Mouse (Mus musculus) stomach, embryonic 14.5 days (tissue): ENCODE measurements around the gene Dcst1. TPM values are rescaled to one million over a fixed set of nuclear protein-coding genes. Genes with fewer than 3 reads are reported as not detected.

Experiments used
- ATAC-seq: fragments of 200-750 bp; cut with Nextera tagmentation; 2 replicates; pipeline ENCODE4 v1.8.0; 2017; ENCODE audit warnings: low read depth, moderate TSS enrichment; ENCODE audit not compliant: insufficient number of reproducible peaks, insufficient read depth, low FRiP score
- H3K27ac ChIP-seq: fragments of 300-500 bp; sonication (generic); 2 replicates; pipeline ENCODE4 v1.5.1; 2014; ENCODE audit warnings: mild to moderate bottlenecking, low read length, moderate library complexity, mixed read lengths
- H3K27me3 ChIP-seq: fragments of 300-500 bp; sonication (generic); 2 replicates; pipeline ENCODE4 v1.6.1; 2014; ENCODE audit warnings: low read length, control low read depth, mixed read lengths; ENCODE audit not compliant: control insufficient read depth, insufficient read depth
- H3K36me3 ChIP-seq: fragments of 300-500 bp; sonication (generic); 2 replicates; pipeline ENCODE4 v1.6.1; 2014; ENCODE audit warnings: mild to moderate bottlenecking, control low read depth, low read length, moderate library complexity, mixed read lengths; ENCODE audit not compliant: control insufficient read depth, insufficient read depth
- H3K4me1 ChIP-seq: fragments of 300-500 bp; sonication (generic); 2 replicates; pipeline ENCODE4 v1.6.1; 2014; ENCODE audit warnings: low read length, control low read depth, mixed read lengths; ENCODE audit not compliant: control insufficient read depth, insufficient read depth
- H3K4me2 ChIP-seq: fragments of 300-500 bp; sonication (generic); replicated peaks from 2 replicates; pipeline ENCODE4 v1.6.1; 2014; ENCODE audit warnings: low read depth, low read length, control low read depth
- H3K4me3 ChIP-seq: fragments of 300-500 bp; sonication (generic); 2 replicates; pipeline ENCODE4 v1.5.1; 2014; ENCODE audit warnings: low read depth, low read length, control low read depth
- H3K9ac ChIP-seq: fragments of 300-500 bp; sonication (generic); replicated peaks from 2 replicates; pipeline ENCODE4 v1.6.1; 2014; ENCODE audit warnings: low read depth, mild to moderate bottlenecking, control low read depth, low read length, moderate library complexity, mixed read lengths
- H3K9me3 ChIP-seq: fragments of 300-500 bp; sonication (generic); 2 replicates; pipeline ENCODE4 v1.6.1; 2016; ENCODE audit warnings: low read depth, low read length, control low read depth; ENCODE audit not compliant: control insufficient read depth
- WGBS: fragments of 180-500 bp; shearing (Covaris S2); extraction: QIAGEN DNeasy Blood & Tissue Kit; methylation state at CpG from one replicate; pipeline ENCODE4 v1.1.7; 2014; 5-methylcytosine and 5-hydroxymethylcytosine counted together
- polyA plus RNA-seq: library from polyadenylated mRNA; unstranded; fragments of >200 nt; fragmentation: Nextera tagmentation; extraction: Ambion mirVana; gene quantifications from 2 replicates; pipeline ENCODE4 v1.2.1, GENCODE M21; 2014

Gene Dcst1
- polyA plus RNA-seq, 1 experiment from 2014 or later, result 0.55 TPM

DNA sequence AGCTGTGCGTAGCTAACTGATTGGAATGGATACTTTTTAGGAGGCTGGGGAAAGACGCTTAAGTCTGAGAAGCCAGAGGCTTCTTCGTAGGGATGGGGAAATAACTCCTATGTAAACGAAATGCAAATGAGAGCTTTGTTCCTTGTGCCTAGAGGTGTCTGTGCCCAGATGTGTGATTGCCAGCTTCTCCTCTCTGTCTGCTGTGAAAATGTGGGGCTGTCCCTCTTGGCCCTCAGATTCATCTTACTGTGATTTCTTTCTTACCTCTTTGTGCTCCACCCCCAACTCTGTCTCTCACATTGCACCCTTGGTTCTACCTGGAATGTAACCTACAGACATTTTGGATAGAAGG is 31.6 kb upstream of the Dcst1 start:
- no peak overlapping the region for H3K27ac ChIP-seq
- no peaks in the 10 kb centered on the region for H3K36me3 ChIP-seq
- H3K9me3 ChIP-seq, result no peaks in the 10 kb centered on the region
- peak overlapping the region; percentile 97 for H3K4me2 ChIP-seq
- WGBS, result 0% methylated on average over 4 of the region's 4 CpGs
- H3K4me3 ChIP-seq, result peak overlapping the region; percentile 65
- peaks cover 17% of the 10 kb centered on the region for H3K4me1 ChIP-seq
- no peaks in the 10 kb centered on the region for H3K27me3 ChIP-seq
- no peak for ATAC-seq
- peak overlapping the region; percentile 53; the same call in 1 of the 2 replicates for H3K9ac ChIP-seq

DNA sequence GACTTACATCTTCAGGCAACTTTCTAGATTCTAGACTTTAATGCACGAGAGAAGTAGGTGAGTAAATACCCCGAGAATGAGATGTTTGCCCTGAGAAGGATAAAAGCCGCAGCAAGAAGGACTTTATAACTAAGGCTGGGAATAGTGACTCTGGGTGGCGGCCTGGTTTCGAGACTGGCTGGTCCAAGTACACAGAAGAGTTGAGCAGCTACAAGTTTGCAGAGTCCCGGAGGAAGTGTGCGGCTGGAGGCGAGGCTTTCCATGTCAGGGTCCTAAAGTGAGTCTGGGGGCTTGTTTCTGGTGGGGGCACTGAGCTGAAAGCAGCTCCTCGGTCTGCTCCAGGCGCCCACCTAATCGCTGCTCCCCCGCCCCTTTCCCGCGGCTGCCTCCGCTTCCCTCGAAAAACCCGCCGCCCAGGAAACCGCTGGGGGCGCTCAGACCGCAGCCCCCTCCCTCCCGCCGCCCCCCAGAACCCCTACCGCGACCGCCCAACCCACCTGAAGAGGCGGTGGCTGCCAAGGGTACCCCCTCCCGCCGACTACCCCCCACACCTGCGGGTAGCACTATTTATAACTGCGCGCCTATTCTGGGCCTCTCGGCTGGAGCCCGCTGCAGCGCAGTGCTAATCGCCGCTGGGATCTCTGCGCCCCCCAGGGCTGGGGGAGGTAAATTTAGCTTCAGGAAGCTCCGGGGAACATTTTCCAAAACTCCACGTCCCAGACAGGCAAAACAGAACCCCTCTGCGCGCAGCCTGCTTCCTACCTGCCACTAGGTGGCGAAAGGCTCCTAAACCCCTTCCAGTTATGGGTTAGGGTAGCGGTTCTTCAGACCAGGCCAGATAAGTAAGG is 31.0 kb upstream of the Dcst1 start:
- ATAC-seq, result no peak
- WGBS, result under 1% methylated on average over 43 of the region's 44 CpGs
- Histone ChIP-seq H3K9ac (peak overlapping the region; percentile 53; the same call in 1 of the 2 replicates), H3K4me3 (peak overlapping the region; percentile 65), H3K4me1 (peaks cover 22% of the 10 kb centered on the region), H3K27me3 (no peaks in the 10 kb centered on the region), H3K9me3 (no peaks in the 10 kb centered on the region), H3K27ac (peak overlapping the region; percentile 30; the same call in 1 of the 2 replicates), H3K4me2 (peak overlapping the region; percentile 97), H3K36me3 (no peaks in the 10 kb centered on the region)

DNA sequence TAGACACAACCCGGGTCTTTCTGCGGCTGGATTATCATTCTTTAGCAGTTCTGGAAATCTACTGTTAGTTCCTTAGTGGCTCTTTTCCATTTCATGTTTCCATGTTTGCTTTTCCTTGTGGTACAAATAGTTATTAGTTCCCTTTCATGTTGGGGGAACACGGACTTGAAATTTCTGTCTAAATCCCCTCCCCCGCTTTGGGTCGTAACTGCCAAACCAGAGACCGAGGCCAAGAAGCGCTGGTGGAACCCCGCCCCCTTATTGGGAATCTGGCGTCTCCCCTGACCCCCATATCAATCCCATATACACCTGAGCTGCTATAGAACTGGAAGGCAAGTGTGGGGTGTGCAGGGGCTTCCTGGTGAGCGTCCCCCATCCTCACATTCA is 30.4 kb upstream of the Dcst1 start:
- 3% methylated on average over 10 of the region's 10 CpGs for WGBS
- H3K4me1 ChIP-seq, result peaks cover 28% of the 10 kb centered on the region

DNA sequence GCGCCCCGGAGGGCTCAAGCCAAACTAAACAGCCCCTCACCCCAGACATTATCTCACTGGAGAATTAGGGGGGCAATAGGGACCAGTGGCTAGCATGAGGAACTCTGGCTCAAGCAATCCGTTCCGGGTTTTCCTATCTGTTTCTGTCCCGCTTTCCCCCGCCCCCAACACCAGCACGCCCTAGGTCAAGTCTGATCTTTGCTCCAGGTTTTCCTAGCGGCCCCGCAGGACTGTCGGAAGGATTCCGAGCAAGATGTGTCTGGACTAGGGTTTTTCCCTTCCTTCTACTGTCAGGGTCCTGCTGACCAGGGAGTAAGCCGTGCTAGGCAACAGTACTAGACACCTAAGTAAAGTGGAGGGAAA is 29.8 kb upstream of the Dcst1 start:
- ATAC-seq, result peak; percentile 6
- H3K9ac ChIP-seq, result peak overlapping the region; percentile 22; the same call in 1 of the 2 replicates
- H3K4me3 ChIP-seq, result peak overlapping the region; percentile 65
- peak overlapping the region; percentile 97 for H3K4me2 ChIP-seq
- no peaks in the 10 kb centered on the region for H3K9me3 ChIP-seq
- peaks cover 31% of the 10 kb centered on the region for H3K4me1 ChIP-seq
- WGBS, result 1% methylated on average over 10 of the region's 12 CpGs
- peak overlapping the region; percentile 94 for H3K27ac ChIP-seq
- H3K27me3 ChIP-seq, result no peaks in the 10 kb centered on the region
- H3K36me3 ChIP-seq, result no peaks in the 10 kb centered on the region

More for the DNA sequence above, 30.4 kb upstream of the Dcst1 start:
- no peaks in the 10 kb centered on the region for H3K9me3 ChIP-seq
- no peak for ATAC-seq
- H3K27ac ChIP-seq, result peak overlapping the region; percentile 94
- H3K4me2 ChIP-seq, result peak overlapping the region; percentile 97
- no peaks in the 10 kb centered on the region for H3K27me3 ChIP-seq
- H3K4me3 ChIP-seq, result peak overlapping the region; percentile 65
- 0 out of 2 replicates have a peak overlapping the region, but pooled peaks have one; percentile 22 for H3K9ac ChIP-seq
- no peaks in the 10 kb centered on the region for H3K36me3 ChIP-seq

DNA sequence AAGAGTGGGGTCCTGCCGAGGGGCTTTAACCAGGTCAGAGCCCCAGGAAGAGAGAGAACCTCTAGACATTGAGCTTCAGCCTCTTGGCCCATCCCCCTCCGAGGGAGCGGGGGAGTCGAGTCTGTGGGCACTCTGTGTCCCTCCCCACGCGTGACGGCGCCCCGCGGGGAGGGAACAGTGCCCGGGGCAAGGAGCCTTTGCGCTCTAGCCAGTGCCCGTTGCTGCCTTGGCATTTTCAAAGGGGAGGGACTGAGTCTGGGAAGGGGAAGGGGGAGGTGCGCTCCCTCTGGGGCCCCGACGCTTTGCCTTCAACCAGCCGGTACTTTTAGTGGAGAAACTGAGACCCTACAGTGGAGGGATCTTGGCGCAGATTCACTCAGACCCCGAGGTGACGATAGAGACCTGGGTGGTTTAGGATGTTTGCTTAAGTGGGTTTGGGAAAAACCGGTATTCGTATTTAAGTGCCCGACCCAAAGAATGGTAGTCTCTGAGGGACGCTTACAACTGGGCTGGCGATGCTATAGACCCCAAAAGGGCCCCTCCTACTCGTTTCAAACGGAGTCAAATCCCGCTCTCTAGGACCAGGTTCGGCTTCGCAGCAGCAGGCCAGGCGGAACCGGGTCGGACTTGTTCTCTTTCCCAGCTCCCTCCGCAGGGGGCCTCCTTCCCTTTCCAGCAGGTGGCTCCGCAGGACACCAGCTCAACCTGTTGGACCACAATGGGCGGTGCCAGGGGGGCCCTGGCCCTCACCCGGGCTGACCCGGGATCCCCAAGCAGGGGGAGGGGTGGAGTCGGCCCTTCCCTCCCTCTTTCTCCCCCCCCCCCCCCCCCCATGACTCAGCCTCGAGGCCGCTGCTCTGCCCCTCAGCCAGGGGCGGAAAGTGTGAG is 29.2 kb upstream of the Dcst1 start, which contains the start of gene Zbtb7b:
Gene Zbtb7b (minus strand): TSS at position 771 of the 888 bp plus-strand sequence.
- Histone ChIP-seq H3K4me1 (peaks cover 31% of the 10 kb centered on the region), H3K27ac (peak within 1 kb of the TSS; percentile 94)
- under 1% methylated on average over 39 of the region's 42 CpGs for WGBS

DNA sequence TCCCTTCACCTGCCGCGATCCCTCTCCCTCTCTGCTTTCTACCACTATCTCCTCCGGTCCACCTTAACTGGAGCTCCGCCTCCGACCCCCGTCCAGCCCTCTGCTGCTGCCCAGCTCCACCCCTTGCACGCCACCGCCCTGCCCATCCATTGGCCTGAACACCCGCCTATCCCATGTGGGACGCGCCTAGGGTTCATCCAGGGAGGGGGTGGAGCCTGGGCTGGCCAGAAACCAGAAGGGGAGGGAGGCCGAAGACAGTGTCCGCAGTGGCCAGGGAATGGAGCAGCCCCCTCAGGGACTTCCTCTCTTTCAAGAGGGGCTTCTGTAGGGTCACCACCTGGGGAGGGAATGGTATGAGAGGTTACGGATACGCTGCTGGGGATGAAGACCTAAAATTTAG is 28.6 kb upstream of the Dcst1 start:
- Histone ChIP-seq H3K9me3 (no peaks in the 10 kb centered on the region), H3K36me3 (no peaks in the 10 kb centered on the region), H3K27ac (peak overlapping the region; percentile 94), H3K4me3 (peak overlapping the region; percentile 65), H3K9ac (peak overlapping the region; percentile 62), H3K4me1 (peaks cover 31% of the 10 kb centered on the region), H3K27me3 (no peaks in the 10 kb centered on the region), H3K4me2 (peak overlapping the region; percentile 97)
- peak; percentile 94 for ATAC-seq
- 1% methylated on average over 15 of the region's 15 CpGs for WGBS

More for the DNA sequence above, 29.2 kb upstream of the Dcst1 start, which contains the start of gene Zbtb7b:
- peak; percentile 29 for ATAC-seq
- no peaks in the 10 kb centered on the region for H3K9me3 ChIP-seq
- no peaks in the 10 kb centered on the region for H3K36me3 ChIP-seq
- peak within 1 kb of the TSS; percentile 97 for H3K4me2 ChIP-seq
- no peaks in the 10 kb centered on the region for H3K27me3 ChIP-seq
- H3K4me3 ChIP-seq, result peak within 1 kb of the TSS; percentile 65
- peak within 1 kb of the TSS; percentile 62 for H3K9ac ChIP-seq

DNA sequence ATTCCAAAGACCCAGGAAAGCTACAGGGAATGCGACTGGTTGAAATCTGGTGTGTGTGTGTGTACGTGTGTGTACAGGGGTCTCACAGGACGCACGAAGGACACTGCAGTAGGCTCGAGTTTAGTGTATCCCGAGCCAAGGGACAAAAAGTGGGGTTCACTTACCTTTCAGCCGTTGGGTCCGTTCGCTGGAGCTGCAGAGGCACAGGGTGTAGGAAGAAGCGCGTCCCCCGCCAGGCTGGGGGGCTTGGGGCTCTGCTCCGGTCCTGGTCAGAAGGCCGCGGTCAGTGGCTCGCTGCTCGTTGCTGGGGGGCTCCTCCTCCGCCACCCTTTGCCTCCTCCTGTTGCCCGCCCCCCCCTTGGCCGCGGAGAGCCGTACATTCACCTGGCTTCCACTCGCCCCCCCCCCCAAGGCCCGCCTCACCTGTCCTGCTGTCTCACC is 27.8 kb upstream of the Dcst1 start:
- no peak for ATAC-seq
- H3K36me3 ChIP-seq, result no peaks in the 10 kb centered on the region
- WGBS, result under 1% methylated on average over 20 of the region's 24 CpGs
- peak overlapping the region; percentile 54 for H3K4me3 ChIP-seq
- no peaks in the 10 kb centered on the region for H3K9me3 ChIP-seq
- H3K4me1 ChIP-seq, result peaks cover 35% of the 10 kb centered on the region
- H3K4me2 ChIP-seq, result peak overlapping the region; percentile 97
- peak overlapping the region; percentile 66; the same call in 1 of the 2 replicates for H3K27ac ChIP-seq
- no peaks in the 10 kb centered on the region for H3K27me3 ChIP-seq
- peak overlapping the region; percentile 58; the same call in 1 of the 2 replicates for H3K9ac ChIP-seq
